Mouse (Mus musculus) left cerebral cortex, postnatal 14 days (tissue): Measurements from ENCODE around the gene Epm2a. TPM values are rescaled to one million over a fixed set of nuclear protein-coding genes. Genes with fewer than 3 reads are reported as not detected.

Experiments used
- DNase-seq, 2 experiments: peaks; one replicate each; pipeline ENCODE4 v3.0.0; 2021 to 2022; ENCODE audit warnings: low spot score in 2 of 2, mixed read lengths in 1 of 2
- intact Hi-C: fragments of 180-260 bp; cut with DNase I; formaldehyde crosslinking; loops from one replicate; pipeline ENCODE4 v1.15.1; 2025
- total RNA-seq, 2 experiments: library from RNA; stranded (reverse); gene quantifications; 2 replicates each; pipeline ENCODE4 v1.2.3; 2021

Epm2a gene
- total RNA-seq, 2 experiments from 2014 or later, result 28.3 to 32.3 TPM

GRCm38 (mm10) chr10:11381302-11381701 lies 38.1 kb downstream of the Epm2a start:
- DNase-seq, result peak in 1 of 2 experiments; percentile 24
- intact Hi-C loops, result no loop called here

GRCm38 (mm10) chr10:11410926-11411325 lies 67.7 kb downstream of the Epm2a start:
- intact Hi-C loops, result no loop called here
- DNase-seq, result no peak

- intact Hi-C loops, result no loop called here
- DNase-seq, result no peak
Measured at GRCm38 (mm10) chr10:11420071-11420470, 76.9 kb downstream of the Epm2a start.

- no peak for DNase-seq
- intact Hi-C loops, result no loop called here
Measured at GRCm38 (mm10) chr10:11429059-11429812, 86.0 kb downstream of the Epm2a start.

DNA sequence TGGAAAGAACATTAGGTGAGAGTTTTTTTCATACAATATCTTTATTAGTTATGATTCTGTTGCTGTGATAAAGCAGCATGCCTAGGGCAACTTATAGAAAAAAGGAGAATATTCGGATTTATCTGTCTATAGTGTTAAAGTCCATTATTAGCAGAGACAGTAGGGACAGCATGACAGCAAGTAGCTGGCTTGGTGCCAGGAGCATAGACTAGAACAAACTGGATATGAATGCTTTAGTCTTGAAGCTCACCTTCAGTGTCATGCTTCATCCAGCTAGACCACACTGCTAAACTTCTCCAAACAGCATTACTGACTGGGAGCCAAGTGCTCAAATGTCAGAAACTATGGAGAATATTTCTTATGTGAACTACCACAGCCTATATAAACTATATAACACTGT lies 93.8 kb downstream of the Epm2a start:
- intact Hi-C loops, result no loop called here
- no peak for DNase-seq

DNA sequence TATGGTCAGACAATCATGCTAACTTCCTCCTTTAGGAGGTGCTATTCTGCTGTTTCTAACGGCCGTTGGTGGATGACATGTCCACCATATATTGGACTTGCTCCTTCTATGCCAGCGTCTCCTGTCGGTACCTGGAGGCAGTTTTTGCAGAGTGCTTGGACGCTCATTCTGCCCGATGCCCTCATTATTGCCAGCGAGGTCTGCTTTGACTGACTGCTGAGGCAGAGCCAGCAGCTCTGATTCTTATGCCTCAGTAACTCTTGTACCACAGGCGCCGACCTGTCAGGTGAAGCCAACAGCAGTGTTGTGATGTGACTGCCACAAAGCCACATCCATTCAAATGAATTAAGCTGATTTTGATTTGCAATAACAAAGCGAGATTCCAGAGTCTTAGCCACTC lies 95.3 kb downstream of the Epm2a start:
- DNase-seq, result no peak
- intact Hi-C loops, result no loop called here

- DNase-seq, result no peak
- intact Hi-C loops, result no loop called here
Measured at GRCm38 (mm10) chr10:11439342-11439741, 96.1 kb downstream of the Epm2a start.

GRCm38 (mm10) chr10:11449556-11450305 lies 106.5 kb downstream of the Epm2a start:
- DNase-seq, result peak; percentile 88 to 96
- intact Hi-C loops, result loop anchor here (2.0 kb wide), 1 partner anchor 1163 kb away; no protein-coding TSS in a partner anchor

- intact Hi-C loops, result no loop called here
- DNase-seq, result no peak
Measured at GRCm38 (mm10) chr10:11452537-11452936, 109.3 kb downstream of the Epm2a start.

GRCm38 (mm10) chr10:11457445-11457844 lies 114.2 kb downstream of the Epm2a start:
- peak in 1 of 2 experiments; percentile 15 for DNase-seq
- intact Hi-C loops, result no loop called here

- peak; percentile 22 to 61 for DNase-seq
- intact Hi-C loops, result no loop called here
Measured at GRCm38 (mm10) chr10:11491956-11492355, 148.8 kb downstream of the Epm2a start.

Other genes starting within 250 kb of the Epm2a start
- 10 to 100 TPM; 45.7 to 48.5 TPM for gene Shprh, start 194.0 kb upstream of the Epm2a start, total RNA-seq
- 1 to 10 TPM; 8.7 to 8.9 TPM for gene Fbxo30, start 62.1 kb upstream of the Epm2a start, total RNA-seq